Mouse (Mus musculus): ENCODE results near the gene Cfd. TPM values are rescaled to one million over a fixed set of nuclear protein-coding genes. Genes with fewer than 3 reads are reported as not detected.

Cfd gene
- polyA plus RNA-seq, 1 experiment from 2014 or later: 0.13 TPM

GRCm38 (mm10) chr10:79928030-79928694 lies 37.5 kb downstream of the Cfd start:
- H3K4me2 ChIP-seq (ENCODE audit: low read length): peak overlapping the region; percentile 68
- peak overlapping the region; percentile 93 for H3K9ac ChIP-seq (ENCODE audit: low read depth, low read length)
- no peak for TF ChIP-seq CTCF (IDR thresholded peaks at IDR 0.05; ENCODE audit: low read depth)
- H3K4me1 ChIP-seq (replicated peaks; ENCODE audit: insufficient read depth, low read length): peaks cover 25% of the 10 kb centered on the region
- H3K27ac ChIP-seq: peak overlapping the region; percentile 98
- H3K4me3 ChIP-seq (replicated peaks; ENCODE audit: low read depth, low read length): peak overlapping the region; percentile 91
- peaks cover 12% of the 10 kb centered on the region; the same call in 1 of the 2 replicates for H3K36me3 ChIP-seq (ENCODE audit: insufficient read depth, low read length)
- no peak for ATAC-seq (replicated peaks; ENCODE audit: low FRiP score, low read depth)
- H3K9me3 ChIP-seq (replicated peaks; ENCODE audit: low read length): no peaks in the 10 kb centered on the region
- DNase-seq (ENCODE audit: low spot score): peak; percentile 67
- under 1% methylated on average over 29 of the region's 29 CpGs for WGBS
- H3K27me3 ChIP-seq (ENCODE audit: insufficient read depth, low read length): 0 out of 2 replicates have a peak, but pooled peaks cover under 1% of the 10 kb centered on the region

GRCm38 (mm10) chr10:79928907-79929701 lies 38.5 kb downstream of the Cfd start:
- H3K9me3 ChIP-seq (replicated peaks; ENCODE audit: low read length): no peaks in the 10 kb centered on the region
- no peak for DNase-seq (ENCODE audit: low spot score)
- H3K4me2 ChIP-seq (ENCODE audit: low read length): peak overlapping the region; percentile 68
- H3K36me3 ChIP-seq (ENCODE audit: insufficient read depth, low read length): peaks cover 16% of the 10 kb centered on the region
- 21% methylated on average over 9 of the region's 9 CpGs for WGBS
- H3K4me3 ChIP-seq (replicated peaks; ENCODE audit: low read depth, low read length): peak overlapping the region; percentile 91
- no peak for ATAC-seq (replicated peaks; ENCODE audit: low FRiP score, low read depth)
- H3K9ac ChIP-seq (ENCODE audit: low read depth, low read length): peak overlapping the region; percentile 25; the same call in 1 of the 2 replicates
- H3K4me1 ChIP-seq (replicated peaks; ENCODE audit: insufficient read depth, low read length): peaks cover 34% of the 10 kb centered on the region
- no peak for TF ChIP-seq CTCF (IDR thresholded peaks at IDR 0.05; ENCODE audit: low read depth)
- peak overlapping the region; percentile 98 for H3K27ac ChIP-seq
- H3K27me3 ChIP-seq (ENCODE audit: insufficient read depth, low read length): no peaks in the 10 kb centered on the region

- no peak for DNase-seq (ENCODE audit: low spot score)
- WGBS: 81% methylated on average over 18 of the region's 18 CpGs
- H3K27ac ChIP-seq: peak overlapping the region; percentile 98; the same call in 1 of the 2 replicates
- H3K4me3 ChIP-seq (replicated peaks; ENCODE audit: low read depth, low read length): no peak overlapping the region
- peaks cover 40% of the 10 kb centered on the region for H3K4me1 ChIP-seq (replicated peaks; ENCODE audit: insufficient read depth, low read length)
- H3K36me3 ChIP-seq (ENCODE audit: insufficient read depth, low read length): peaks cover 16% of the 10 kb centered on the region
- no peak for ATAC-seq (replicated peaks; ENCODE audit: low FRiP score, low read depth)
- H3K27me3 ChIP-seq (ENCODE audit: insufficient read depth, low read length): no peaks in the 10 kb centered on the region
- no peak overlapping the region for H3K9ac ChIP-seq (ENCODE audit: low read depth, low read length)
- no peak for TF ChIP-seq CTCF (IDR thresholded peaks at IDR 0.05; ENCODE audit: low read depth)
- no peaks in the 10 kb centered on the region for H3K9me3 ChIP-seq (replicated peaks; ENCODE audit: low read length)
- H3K4me2 ChIP-seq (ENCODE audit: low read length): no peak overlapping the region; the same call in 1 of the 2 replicates
Observed at GRCm38 (mm10) chr10:79929967-79930825, 39.5 kb downstream of the Cfd start.

GRCm38 (mm10) chr10:79930826-79931186 lies 40.2 kb downstream of the Cfd start:
- Histone ChIP-seq H3K4me2 (ENCODE audit: low read length) (no peak overlapping the region), H3K27me3 (ENCODE audit: insufficient read depth, low read length) (no peaks in the 10 kb centered on the region), H3K27ac (no peak overlapping the region), H3K36me3 (ENCODE audit: insufficient read depth, low read length) (peaks cover 16% of the 10 kb centered on the region), H3K4me3 (replicated peaks; ENCODE audit: low read depth, low read length) (no peak overlapping the region), H3K9ac (ENCODE audit: low read depth, low read length) (peak overlapping the region; percentile 31; the same call in 1 of the 2 replicates), H3K4me1 (replicated peaks; ENCODE audit: insufficient read depth, low read length) (peaks cover 46% of the 10 kb centered on the region), H3K9me3 (replicated peaks; ENCODE audit: low read length) (no peaks in the 10 kb centered on the region)
- no peak for ATAC-seq (replicated peaks; ENCODE audit: low FRiP score, low read depth)
- TF ChIP-seq CTCF (IDR thresholded peaks at IDR 0.05; ENCODE audit: low read depth): no peak
- WGBS: 84% methylated on average over 16 of the region's 16 CpGs
- no peak for DNase-seq (ENCODE audit: low spot score)

GRCm38 (mm10) chr10:79931797-79932196 lies 41.1 kb downstream of the Cfd start:
- Histone ChIP-seq H3K9ac (ENCODE audit: low read depth, low read length) (no peak overlapping the region), H3K27ac (peak overlapping the region; percentile 15; the same call in 1 of the 2 replicates), H3K4me3 (replicated peaks; ENCODE audit: low read depth, low read length) (no peak overlapping the region), H3K36me3 (ENCODE audit: insufficient read depth, low read length) (peaks cover 16% of the 10 kb centered on the region), H3K4me1 (replicated peaks; ENCODE audit: insufficient read depth, low read length) (peaks cover 54% of the 10 kb centered on the region), H3K4me2 (ENCODE audit: low read length) (no peak overlapping the region), H3K27me3 (ENCODE audit: insufficient read depth, low read length) (no peaks in the 10 kb centered on the region), H3K9me3 (replicated peaks; ENCODE audit: low read length) (no peaks in the 10 kb centered on the region)
- no peak for TF ChIP-seq CTCF (IDR thresholded peaks at IDR 0.05; ENCODE audit: low read depth)
- no peak for DNase-seq (ENCODE audit: low spot score)
- WGBS: 78% methylated on average over 9 of the region's 9 CpGs
- ATAC-seq (replicated peaks; ENCODE audit: low FRiP score, low read depth): no peak

Measured in kidney, postnatal 0 days (tissue).